Mouse (Mus musculus): ENCODE measurements at regions not wholly inside any gene's neighbourhood (a gene's known extent, or its start where the extent isn't known, plus 50 kb on each side); places are given as distances from the start of the nearest gene placed in this dataset.

DNA sequence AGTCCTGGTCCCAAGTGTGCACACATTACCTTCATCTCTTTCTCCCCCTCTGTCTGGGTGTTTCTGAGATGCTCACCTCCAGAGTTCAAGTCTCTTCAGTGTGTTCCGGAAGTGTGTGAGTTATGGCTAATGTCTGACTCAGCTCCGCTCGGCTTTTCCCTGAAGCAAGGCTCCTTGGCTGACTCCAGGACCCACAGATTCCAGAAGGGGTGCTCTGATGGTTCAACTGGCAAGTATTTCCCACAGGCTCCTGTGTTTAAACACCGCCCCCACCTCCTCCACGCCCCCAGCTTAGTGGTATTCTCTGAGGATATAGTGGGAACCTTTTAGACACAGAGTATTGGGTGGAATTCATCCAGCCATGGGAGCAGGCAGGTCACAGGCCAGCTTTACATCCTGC lies 441.8 kb upstream of the Tbx3 start:
- DNase-seq = no peak

DNA sequence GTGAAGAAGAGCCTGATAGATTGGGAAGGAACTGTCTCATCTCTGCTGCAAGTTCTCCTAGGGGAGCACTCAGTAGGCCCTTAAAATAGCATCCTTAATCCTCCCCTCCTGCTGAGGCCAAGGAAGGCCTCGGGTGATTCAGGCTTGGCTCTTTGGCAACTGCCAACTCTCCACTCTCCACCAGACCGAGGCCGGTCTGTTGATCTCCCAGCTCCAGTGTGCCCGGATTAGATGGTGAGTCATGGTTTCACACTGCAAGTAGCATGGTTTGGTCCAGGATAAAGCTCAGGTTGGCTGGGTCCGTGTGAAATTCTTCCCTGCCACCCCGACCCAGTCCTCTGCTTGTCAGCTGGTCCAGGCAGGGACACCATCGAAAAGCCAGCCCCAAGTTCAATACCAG lies 437.5 kb upstream of the Tbx3 start:
- no peak for DNase-seq

DNA sequence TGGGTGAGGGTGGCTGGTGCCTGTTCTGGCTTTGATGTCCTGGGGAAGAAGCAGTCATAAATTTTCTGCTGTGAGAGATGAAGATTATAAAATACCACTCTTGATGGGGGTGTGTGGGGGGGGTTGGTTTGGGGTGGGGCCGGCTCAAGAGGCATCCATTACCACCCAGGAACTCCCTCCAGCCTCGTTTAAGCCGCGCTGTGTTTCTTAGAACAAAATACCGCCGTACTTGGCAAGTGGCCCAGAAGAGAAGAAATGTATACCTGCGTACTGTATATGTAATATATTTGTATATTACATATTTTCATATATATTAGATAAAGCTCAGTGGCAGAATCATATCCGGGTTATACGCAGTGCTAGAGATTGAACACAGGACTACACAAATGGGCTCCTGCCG lies 434.6 kb upstream of the Tbx3 start:
- DNase-seq = no peak

DNA sequence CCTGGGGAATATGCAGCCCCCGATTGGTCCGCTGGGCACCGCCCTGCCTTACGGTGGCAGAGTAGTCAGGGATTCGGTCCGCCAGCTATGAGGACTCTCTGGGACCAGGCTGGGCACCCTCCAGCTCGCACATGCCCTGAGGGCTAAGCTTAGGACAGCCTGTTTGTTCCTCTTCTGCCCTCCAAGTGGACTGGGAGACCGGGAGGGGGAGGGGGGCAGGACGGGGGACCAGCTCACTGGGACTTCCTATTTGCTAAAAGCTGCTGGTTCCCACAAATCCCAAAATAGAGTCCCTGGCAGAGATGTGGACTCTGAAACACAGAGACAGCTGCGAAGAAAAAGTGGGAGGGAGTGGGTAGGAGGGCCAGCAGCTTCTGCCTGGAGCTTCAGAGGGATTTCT lies 423.6 kb upstream of the Tbx3 start:
- no peak for DNase-seq

DNA sequence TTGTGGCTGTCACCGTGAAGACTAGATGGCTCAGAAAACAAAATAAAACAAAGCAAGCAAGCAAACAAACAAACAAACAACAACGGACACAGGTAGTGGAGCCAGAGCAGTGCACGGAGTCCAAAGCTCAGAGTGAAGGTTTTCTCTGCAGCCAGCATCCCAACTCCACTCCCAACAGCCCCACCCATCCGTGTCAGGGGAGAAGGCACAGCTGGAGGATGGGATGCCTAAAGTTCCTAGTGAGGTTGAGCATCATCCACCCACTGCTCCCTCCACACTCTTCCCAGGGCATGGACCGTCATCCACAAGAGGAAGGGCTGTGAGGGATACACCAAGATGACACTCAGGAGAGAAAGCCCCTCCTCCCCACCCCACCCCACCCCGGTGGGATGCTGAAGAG lies 421.8 kb upstream of the Tbx3 start:
- no peak for DNase-seq

DNA sequence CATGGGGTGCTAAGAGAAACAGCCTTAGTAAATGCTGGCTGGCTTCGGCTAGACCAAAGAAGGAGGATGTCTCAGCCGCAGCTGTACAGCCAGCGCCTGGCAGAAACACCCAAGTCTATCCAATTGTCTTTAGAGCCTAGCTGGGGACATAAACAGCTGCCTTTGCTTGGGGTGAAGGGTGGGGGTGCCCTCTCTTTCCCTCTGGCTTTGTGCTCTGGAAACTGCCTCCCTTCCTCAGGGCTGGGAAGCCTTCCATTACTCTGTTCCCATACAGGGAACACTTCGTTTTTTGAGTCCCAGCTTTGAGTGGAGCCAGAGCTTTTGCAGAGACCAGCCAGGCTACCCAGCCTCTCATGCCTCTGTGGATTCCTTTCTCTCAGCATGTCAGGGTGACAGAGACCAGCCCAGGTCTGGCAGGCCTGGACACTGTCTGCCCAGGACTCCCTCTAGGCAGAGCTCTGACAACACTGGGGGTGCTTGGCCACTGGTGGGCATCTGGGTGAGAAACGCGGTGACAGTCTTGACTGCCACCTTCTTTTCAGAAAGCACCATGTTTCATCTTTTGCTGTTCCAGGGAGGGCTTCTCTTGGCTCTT lies 421.2 kb upstream of the Tbx3 start:
- DNase-seq = no peak

DNA sequence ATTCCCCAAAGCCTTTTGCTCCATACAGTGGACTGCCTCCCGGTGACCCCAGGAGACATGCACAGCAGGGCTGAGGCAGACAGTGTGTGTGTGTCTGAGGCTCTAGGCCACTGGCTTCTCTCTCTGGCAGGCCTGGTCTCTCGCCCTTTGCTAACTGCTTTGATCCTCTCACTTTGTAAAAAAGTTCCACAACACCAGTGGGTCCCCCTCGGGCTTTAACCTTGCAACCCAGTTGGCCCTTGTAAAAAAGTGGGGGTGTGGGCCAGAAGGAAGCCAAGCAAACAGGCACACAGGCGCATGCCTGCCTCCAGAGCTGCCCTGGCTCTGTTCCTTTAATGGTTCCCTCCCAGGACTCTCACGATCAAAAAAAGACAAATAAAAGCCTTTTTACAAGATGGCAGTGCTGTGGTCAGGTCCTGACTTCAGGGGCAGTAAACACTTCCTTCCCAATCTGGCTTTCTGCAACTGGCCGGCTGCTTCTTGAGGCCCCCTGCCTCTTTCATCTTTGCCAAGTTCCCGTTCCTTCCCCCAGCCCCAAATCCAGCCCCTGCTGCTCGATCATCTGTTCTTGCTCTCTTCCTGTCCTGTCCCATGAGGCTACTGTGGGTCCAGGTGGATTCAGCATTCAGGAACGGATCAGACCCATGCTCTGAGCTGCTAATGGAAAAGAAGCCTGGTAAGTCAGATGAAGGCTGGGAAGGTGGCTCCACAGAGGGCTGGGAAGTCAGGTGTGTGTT lies 419.0 kb upstream of the Tbx3 start:
- no peak for DNase-seq

DNA sequence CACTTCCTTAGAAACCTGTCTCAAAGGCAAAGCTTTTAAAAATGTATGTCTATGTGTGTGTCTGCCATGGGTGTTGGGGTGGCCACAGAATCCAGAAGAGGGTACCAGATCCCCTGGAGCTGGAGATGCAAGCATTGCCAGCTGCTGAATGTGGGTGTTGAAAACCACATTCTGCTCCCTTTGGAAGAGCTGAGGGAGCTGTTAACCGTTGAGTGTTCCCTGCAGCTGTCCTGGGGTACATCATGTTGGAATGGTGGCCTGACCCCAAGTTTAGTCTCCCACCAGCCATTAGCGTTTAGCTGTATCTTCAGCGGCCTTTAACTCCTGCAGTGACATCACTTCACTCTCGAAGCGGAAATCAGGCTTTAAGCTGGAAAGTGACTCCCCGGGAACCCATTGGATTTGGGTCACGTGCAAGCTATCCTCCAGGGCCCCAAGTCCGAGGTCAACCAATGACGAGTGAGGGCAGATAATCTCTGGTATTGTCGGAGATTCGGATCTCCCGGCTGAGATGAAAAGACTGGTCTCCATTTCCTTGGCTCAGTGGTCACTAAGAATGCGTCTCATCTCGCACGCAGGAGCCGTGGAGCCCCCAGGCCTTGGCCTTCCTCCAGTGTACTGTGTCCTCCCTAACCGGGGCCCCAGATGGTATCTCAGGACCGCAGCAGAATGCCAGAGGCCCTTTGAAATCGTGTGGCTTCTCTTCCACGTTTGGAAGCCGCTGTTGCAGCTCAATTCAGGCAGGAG lies 412.9 kb upstream of the Tbx3 start:
- no peak for DNase-seq

DNA sequence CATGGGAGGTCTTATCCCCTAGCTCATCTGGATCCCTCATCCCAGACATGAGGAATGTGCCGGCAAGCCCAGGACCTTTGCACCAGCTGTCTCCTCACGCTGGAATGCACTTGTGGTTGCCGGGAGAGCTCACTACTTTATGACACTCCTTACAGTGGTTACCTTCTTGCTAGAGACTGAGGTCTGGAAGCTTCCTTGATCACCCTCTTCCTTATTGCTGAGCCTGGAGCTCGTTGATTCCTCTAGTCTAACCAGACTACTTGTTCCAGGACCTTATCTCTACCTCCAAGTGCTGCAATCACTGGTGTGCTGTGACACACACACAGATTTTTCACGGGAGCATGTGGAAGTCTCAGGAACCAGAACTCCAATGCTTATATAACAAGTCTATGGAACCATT lies 411.6 kb upstream of the Tbx3 start:
- no peak for DNase-seq

DNA sequence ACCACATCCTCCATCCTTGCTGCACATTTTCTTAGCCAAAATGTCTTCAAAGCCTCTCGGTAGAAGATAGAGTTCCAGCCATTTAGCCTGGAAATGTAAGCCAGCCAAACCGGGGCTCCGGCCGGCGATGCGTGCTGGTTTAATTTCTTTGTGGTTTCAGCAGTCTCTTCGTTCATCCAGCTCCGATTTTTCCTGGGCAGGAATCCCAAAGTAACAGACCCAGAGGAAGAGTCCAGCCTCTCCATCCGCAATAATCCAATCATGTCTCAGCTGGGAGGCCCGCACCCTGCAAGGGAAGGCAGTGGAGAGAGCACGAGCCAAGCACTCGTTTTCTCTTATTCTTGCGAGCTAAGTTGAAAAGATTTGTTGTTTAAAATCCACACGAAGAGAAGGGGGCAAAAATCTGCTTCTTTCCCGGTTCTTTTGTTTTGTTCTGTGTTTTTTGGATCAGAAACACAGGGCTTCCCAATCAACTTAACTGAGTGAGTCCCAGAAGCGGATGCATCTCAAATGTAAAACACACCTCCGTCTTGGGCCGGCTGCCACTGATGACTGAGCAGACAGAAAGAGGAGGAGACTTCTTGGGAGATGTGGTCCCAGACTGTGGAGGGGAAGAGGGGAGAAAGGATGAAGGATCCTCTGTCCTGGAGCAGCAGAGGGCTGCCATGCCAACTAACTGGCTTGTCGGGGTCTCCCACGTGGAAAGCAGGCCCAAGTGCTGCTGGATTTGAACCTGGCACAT lies 405.1 kb upstream of the Tbx3 start:
- DNase-seq = no peak

DNA sequence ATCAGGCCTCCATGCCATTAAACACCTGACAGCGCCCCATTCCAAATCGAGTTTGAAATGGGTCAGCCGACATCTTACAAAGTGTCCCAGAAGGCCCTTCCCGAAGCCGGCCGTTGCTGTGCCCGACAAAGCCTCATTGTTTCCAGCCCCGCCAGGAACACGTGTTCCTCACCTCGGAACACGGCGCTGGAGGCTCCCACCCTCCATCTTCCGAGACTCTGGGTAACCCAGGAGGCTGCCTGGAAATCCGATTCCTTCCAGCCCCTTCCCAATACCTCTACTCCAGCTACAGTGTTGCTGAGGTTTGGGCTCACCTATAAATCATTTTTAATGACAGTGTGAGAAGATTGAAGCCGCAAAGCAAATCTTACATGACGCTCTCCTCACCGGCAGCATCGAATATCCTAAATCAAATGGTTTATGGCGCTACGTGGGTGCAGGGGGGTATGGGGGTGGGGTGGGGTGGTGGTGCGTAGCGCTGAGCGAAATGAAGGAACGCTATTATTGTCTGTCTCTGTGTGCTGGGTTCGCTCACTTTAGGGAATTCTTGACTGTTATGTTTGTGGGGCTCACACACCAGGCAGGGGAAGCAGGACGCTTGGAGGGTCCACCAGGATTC lies 399.1 kb upstream of the Tbx3 start:
- DNase-seq = no peak

DNA sequence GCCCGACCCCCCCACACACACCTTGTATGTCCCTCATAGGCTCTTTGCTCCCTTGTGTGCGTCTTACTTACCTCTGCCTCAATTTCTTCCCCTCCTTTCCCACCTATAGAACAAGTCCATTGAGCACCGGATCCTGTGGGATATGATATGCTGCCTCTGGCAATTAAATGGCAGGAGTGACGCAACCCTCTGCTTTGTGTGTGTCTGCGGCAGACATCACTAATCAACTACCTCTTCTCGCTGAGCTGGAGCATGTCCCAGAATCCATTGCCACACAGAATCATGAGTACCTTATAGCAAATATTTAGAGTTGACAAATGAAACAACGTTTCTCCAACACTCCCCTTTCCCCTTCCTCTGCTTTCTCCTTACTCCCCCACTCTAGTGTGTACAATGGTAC lies 397.3 kb upstream of the Tbx3 start:
- no peak for DNase-seq

DNA sequence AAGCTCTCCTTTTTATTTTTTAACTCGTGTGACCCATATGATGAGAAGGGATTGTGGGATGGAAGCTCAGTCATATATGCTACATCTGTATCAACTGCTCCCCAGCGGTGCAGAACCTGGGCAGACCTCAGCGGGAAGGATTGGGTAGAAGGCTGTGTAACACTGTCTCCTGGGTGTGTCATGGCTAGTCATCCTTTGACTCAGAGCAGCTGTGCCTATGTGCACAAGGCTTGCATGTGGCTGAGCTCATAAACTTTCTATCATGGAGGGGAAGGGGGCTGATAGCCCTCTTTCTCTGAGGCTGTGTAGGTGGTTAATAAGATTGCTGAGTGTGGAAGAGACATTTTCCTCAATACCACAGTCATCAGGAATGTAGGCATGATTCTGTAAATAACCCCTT lies 396.9 kb upstream of the Tbx3 start:
- no peak for DNase-seq

DNA sequence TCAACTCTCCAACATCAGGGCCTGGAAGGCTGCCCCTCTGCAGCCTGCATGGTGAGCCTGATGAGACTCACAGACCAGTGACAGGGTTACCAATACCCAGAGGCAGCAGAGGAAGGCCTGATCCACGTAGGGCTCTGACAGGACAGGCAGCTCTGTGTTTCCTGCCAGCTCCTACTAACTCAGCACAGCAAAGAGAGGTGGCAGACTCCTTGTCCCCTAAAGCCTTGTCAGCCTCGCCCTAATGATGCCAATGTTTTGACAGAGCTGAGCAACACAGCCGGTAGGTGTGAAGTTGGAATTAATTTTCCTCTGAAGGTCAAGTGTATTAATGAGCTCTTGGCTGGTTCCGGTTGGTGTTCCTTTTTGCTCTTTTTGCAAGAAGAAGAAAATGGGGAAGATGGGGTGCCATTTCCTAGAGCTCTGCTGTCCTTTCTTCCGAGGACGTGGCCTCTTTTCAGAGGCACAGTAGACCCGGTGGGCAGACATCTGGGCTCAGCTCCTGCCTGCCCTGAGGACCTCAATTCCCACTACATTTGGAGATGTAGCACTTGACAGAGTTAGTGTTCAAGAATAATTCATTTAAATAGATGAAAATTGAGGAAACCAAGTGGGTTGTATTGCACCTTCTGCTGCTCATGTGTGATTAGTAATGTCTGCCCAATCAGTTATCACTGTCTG lies 395.5 kb upstream of the Tbx3 start:
- DNase-seq = no peak

DNA sequence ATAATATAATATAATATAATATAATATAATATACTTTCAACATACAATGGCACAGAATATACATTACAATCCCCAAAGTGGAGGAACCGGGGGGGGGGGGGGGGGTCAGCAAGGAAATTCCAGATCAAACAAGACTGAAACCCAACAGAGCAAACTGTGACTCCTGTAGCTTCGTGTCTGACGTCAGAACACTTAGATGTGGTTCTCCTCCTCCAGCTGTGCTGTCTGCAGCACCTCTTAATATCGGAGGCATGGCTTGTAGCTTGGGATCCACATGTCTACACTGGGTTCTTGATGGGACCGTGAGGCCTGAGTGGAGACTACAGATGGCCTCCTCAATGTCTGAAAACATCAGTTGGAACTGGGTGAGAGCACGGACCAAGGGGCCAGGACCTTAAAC lies 390.3 kb upstream of the Tbx3 start:
- DNase-seq = no peak

DNA sequence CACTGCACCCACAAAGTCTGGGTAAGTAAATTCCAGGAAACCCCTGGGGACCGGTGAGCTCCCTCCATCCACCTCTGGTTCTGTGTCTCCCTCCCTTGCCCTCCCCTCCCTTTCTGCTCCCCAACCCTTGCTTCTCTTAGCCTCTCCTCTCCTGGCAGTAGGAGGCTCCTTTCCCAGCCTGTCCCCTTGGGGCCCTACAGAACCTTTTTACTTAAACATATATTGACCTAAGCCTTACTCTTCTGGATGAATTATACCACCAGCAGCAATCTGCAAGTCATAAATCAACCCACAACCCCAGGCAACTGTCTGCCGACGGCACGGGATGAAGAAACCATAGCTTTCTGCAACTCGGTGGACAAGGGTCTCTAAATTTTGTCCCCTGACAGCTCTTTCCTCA lies 380.7 kb upstream of the Tbx3 start:
- DNase-seq = no peak

DNA sequence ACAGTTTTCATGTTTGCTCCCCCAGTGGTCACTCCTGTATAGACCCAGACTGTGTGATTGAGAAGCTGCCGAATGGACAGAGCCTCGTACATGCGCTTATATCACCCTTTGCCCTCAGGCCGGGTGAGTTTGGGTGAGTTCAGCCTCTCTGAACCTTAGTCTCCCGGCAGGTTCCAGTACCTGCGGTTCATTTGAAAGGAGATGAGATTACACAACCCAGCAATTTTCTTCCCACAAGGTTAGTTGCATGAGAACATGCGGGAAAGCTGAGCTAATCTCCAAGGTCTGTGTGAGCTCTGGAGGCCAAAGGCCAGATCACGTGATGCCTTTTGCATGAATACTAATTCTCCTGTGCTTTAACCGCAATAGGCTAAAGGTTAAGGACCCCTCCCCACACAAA lies 378.1 kb upstream of the Tbx3 start:
- DNase-seq = peak; percentile 18

DNA sequence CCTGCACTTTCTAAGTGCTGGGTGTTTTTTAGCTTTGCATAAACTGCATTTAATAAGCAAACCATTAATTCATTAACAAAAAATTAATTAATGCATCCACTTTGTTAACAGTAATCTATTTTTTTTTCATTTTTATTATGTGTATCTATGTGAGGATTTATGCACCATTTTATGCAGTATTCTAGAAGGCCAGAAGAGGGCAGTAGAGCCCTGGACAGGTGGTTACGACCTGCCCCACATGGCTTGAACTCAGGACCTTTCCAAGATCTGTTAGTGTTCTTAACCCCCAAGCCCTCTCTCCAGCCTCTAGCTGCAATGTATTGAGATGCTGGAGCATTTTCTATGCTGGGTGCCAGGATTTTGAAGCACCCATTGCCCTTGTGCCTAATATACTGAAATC lies 377.6 kb upstream of the Tbx3 start:
- DNase-seq = no peak

DNA sequence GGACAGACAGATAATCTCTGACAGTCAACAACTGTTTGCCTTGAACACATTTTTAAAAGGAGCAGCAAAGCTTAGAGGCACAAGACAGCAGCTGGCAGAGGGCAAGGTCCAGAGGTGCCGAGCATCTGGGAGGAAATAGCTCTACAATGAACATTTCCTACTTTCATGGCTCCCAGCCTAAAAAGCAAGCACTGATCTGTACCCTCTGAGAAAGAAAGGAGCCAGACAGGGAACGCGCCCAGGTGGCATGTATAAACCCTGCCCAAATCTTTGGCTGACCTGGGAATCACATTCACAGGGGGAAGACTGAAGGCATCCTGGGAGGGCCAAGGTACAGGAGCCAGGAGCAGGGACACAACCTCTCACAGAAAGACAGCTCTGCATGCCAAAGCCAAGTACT lies 371.2 kb upstream of the Tbx3 start:
- peak; percentile 44 for DNase-seq

DNA sequence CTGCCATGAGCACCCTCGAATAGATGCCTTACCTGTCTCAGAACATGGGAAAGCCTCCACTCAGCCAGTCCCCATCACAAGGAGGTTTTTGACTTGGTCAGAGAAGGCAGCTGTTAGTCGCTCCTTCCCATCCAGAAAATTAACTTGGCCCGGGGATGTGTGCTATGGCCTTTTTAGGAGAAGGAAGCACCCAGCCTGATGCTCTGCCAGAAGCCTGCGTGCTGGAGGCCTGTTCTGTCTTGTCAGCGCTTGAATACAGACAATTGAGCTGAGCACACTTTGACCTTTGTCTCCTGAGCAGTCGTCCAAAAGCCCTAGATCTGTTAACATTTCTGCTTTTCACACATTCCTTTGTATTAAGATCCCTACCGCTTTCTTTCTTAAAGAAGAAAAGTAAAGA lies 370.4 kb upstream of the Tbx3 start:
- DNase-seq = peak; percentile 60

DNA sequence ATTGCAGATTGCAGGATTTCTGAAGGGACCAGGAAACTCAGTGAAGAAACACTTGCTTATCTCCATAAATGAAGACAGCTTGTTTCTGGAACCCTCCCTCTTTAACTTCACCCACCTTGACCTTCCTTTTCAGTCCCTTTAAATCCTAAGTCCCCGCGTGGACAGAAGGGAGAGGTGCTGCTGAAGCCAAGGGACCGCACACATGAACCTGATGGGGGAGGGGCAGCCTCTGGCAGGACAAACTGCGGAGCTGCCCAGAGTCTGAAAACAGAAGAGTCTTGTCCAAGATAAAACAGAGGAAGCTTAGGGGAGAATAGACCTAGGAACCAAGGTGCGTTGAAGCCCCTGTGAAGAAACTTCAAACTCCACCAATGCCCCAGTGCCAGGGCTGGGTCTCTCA lies 368.9 kb upstream of the Tbx3 start:
- DNase-seq = no peak

DNA sequence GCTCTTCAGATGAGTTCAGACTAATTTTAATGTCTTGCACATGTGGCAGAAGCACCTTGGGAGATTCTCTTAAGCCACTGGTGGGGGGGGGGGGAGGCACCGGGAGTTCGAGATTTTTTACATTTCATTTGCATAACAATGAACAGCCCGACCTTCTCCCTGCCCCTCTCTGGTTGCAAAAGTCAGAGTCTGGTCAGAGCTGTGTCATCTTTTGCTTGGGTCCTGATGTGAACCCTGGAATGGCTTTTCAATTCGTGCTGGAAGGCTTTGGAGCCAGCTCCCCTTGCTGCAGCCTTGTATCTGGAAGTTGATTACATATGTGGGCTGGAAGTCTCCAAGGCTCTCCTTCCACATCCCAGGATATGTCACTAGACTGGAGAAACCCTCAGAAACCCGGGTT lies 365.7 kb upstream of the Tbx3 start:
- no peak for DNase-seq

DNA sequence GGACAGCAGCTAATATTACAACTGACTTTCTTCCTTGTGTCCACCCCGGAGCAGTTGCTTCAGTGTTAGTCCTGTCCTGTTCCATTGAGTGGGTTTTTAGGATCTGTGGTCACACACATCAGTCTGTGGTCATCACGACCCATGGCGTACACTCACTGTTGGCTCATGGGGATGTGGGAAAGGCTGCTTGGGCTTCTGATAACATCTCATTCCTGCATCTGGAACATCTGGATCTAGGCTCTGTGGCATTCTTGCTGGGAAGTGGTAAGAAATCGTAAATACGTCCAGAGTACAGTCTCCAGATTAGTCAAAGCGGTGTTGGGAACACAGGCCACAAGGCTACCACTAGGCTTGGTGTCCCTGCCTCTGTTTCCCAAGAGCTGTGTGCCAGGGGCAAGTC lies 362.7 kb upstream of the Tbx3 start:
- no peak for DNase-seq

Data from kidney, adult 18-20 months (tissue).